Mouse (Mus musculus): ENCODE results near the gene Gm36210. TPM values are rescaled to one million over a fixed set of nuclear protein-coding genes. Genes with fewer than 3 reads are reported as not detected.
"Not testable (repeated sequence)": the region's sequence is repeated elsewhere in the genome, so short reads cannot be mapped to it uniquely, and the experiment has no call there.

Gene Gm36210
- polyA plus RNA-seq, 1 experiment, result not detected

GRCm38 (mm10) chr7:4879036-4879435 is 27.3 kb downstream of the Gm36210 start:
- DNase-seq (ENCODE audit: low read depth), result not testable (repeated sequence)

- DNase-seq (ENCODE audit: low read depth), result no peak
Measured at GRCm38 (mm10) chr7:4878186-4878585, 28.1 kb downstream of the Gm36210 start.

DNA sequence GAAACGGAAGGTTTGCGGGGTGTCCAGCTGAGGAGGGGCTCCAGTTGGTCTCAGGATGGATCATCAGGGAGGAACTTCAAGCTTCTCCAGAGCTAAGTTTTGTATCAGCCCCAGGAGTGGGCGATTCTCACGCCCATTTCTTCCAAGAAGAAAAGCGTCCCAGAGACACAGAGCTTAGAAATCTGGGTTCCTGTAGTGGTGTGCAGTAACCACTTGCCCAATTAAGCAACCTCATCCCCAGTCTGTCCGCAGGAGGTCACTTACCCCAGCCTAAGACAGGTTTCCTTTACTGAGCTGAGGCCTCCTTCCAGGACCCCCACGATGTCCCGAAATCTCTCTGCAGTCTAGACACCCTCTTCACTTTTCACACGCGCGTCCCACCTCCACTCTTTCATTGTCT is 29.1 kb downstream of the Gm36210 start:
- DNase-seq (ENCODE audit: low read depth), result no peak

DNA sequence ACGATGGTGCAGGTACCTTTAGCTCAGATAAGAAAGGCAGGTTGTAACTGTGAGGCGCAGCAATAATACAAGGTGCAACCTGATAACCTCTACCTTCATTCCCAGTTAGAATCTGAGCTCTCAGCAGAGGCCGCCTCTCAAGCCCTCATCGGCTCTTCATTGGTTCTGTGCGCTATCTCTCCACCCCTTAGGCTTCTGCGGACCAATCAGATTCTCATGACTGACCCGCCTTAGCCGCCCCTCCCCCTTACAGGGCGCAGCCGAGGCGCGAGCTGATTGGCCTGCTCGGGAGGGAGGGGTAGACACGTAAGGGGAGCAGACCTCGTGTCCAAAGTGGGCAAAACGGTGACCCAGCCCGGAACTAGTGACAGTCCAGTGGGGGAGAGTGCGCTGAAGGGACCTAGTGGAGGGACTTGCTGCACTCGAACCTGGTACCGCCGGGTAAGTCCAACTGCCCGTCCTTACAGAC is 29.5 kb downstream of the Gm36210 start, which contains the start of gene Isoc2a:
TSS of gene Isoc2a (plus strand) at position 401 of the 469 bp plus-strand sequence.
- DNase-seq (ENCODE audit: low read depth), result no peak

DNA sequence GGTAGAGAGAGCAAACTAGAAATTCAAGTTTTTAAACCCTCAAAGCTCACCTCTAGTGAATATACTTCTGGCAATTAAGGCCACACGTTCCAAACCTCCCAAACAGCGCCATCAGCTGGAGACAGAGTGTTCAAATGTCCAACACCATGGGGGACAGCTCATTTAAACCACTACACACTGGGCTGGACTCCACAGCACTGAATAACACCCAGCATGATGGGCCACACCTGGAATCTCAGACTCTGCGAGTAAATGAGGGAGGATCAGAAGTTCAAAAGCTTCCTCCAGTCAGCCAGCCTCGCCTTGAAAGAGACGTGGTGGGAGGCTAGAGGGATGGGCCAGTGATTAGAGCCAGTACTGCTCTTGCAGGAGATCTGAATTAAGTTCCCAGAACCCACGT is 36.2 kb downstream of the Gm36210 start, which contains the start of gene Isoc2b:
TSS of gene Isoc2b (minus strand) at position 126 of the 400 bp plus-strand sequence.
- DNase-seq (ENCODE audit: low read depth), result no peak

GRCm38 (mm10) chr7:4866631-4867180 is 39.6 kb downstream of the Gm36210 start:
- no peak for DNase-seq (ENCODE audit: low read depth)

DNA sequence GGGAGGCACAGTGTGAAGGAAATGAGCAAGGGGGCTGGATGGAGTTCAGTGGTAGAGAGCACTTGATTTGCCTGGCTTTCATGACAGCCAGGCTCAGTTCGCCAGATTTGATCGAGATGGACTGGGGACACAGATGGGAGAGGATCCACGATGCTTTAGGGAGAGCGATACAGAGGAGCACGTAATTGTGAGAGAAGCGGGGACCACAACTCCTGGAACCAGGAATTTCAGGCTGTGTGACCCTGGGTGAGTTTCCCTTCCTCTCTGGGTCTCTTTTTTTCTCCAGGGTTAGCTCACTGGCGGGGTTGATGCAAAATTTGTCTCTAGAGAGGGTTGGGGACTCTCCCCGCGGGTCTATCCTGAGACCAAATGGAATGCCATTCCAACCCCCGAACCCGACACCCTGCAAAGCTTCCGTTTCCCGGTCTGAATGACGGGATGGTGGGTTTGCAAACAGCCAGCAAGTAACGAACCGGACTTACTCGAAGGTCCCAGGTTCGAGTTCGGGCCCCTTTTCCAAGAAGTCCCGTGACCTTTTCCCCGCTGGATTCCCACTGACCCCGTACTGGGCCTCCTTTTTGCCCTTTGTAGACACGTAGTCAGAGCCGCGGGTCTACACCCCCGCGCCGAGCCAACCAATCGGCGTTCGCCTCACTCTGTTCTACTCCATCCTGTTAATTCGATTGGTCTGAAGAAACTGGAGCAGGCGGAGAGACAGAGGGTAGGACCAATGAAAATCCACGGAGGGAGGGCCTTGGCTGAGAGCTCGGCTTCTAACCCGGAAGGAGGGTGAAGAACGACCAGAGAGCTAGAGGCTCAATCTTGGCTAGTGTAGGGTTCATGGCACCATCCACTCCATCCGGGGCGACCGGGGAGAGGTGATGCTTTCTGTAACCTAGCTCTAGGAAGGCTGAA is 40.5 kb downstream of the Gm36210 start:
- peak; percentile 98 for DNase-seq (ENCODE audit: low read depth)

DNA sequence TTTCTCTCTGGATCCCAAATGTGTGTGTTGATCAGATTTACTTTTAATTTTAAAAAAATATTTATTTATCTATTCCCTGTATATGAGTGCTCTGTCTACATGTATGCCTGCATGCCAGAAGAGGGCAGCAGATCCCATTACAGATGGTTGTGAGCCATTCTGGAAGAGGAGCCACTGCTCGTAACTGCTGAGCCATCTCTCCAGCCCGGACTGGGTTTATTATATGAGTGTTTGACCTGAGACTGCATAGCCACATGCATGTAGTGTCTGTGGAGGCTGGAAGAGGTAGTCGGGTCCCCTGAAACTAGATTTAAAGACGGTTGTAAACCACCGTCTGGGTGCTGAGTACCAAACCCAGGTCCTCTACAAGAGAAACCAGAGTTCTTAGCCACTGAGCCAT is 41.2 kb downstream of the Gm36210 start:
- no peak for DNase-seq (ENCODE audit: low read depth)

DNA sequence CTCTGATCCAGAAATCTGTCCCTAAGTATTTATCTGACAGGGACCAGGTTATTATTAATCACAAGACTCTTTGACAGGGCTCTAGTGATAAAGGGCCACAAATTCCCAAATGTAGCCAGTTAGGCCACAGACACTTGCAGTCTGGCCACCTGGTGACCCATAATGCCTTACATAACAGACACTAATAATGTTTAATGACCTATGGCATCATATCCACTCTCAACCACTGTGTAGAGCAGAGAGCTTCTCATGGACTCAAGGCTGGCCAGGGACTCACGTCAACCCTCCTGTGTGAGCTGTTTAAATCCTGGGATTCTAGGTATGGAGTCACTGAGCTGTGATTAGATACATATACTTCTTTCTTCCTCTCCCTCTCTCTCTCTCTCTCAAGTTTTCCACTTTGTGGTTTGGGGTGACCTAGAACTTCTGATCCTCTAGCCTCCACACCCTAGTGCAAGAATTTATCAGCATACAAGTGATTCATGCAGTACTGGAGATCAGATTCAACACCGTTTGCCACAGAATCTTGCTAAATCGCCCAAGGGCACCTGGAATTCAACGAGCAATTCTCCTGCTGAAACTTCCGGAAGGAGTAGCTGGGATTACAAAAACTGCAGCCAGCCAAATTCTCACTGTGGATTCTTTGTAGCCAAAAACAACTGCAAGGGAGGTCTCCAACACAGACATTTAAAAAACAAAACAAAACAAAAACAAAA is 42.0 kb downstream of the Gm36210 start:
- DNase-seq (ENCODE audit: low read depth), result no peak

DNA sequence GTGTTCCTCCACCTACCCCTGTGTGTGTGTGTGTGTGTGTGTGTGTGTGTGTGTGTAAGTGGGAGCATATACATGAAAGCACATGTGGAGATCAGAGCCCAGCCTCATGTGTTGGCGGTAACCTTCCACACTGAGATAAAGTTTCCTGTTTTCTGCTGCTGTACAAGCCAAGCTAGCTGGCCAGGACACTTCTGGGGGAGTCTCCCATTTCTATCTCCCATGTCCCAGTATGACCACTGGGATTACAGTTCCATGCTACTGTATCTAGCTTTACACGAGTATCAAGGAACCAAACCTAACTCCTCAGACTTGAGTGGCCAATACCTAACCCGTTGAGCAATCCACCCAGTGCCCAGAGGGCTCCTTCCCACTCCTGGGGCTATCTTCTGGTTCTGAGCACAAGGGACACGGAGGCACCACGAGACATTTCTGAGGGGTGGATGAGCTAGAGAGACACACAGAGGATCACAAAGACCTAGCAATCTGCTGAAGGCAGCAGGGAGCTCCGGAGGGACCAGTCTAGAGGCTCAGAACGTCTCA is 42.7 kb downstream of the Gm36210 start:
- no peak for DNase-seq (ENCODE audit: low read depth)

GRCm38 (mm10) chr7:4863041-4863440 is 43.3 kb downstream of the Gm36210 start:
- no peak for DNase-seq (ENCODE audit: low read depth)

DNA sequence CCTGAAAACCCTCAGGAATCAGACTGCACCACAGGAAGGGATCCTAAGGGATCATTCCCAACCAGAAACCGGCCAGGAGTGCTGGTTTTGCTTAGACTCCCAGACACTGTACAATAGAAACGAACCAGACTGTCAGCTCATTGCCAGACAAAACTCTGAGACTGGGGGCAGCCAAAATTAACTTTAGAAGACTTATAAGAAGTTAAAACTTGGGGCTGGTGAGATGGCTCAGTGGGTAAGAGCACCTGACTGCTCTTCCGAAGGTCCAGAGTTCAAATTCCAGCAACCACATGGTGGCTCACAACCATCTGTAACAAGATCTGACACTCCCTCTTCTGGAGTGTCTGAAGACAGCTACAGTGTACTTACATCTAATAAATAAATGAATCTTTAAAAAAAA is 45.4 kb downstream of the Gm36210 start:
- DNase-seq (ENCODE audit: low read depth), result not testable (repeated sequence)

- DNase-seq (ENCODE audit: low read depth), result no peak
Measured at GRCm38 (mm10) chr7:4859418-4859978, 46.8 kb downstream of the Gm36210 start.

DNA sequence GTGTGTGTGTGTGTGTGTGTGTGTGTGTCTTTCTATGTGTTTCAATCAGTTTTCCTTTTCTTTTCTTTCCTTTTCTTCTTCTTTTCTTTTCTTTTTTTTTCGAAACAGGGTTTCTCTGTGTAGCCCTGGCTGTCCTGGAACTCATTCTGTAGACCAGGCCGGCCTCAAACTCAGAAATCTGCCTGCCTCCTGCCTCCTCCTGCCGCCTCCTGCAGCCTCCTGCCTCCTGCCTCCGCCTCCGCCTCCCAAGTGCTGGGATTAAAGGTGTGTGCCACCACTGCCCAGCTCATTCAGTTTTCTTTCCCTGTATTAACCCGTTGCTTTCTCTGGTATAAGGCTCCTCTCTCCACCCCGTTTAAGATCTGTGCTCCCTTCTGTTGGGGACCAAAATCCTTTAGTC is 49.0 kb downstream of the Gm36210 start:
- no peak for DNase-seq (ENCODE audit: low read depth)

DNA sequence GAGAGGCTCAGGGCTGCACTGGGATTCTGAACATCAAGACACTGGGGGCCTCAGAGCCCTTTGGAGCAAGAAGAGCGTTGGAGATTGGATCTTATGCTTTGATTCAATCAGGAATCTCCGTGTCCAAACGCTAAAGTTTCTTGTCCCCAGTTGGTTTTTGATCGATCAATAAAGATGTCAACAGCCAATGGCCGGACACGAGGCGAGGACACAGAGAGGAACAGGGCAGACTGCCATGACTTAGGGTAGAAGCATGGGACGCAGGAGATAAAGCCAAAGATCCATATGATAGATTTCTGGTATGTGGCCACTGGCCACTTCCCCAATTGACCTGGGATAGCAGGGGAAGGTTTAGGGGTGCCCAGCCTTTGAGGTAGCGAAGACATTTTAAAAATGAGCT is 49.8 kb downstream of the Gm36210 start:
- DNase-seq (ENCODE audit: low read depth), result no peak

- DNase-seq (ENCODE audit: low read depth), result no peak
Measured at GRCm38 (mm10) chr7:4853613-4854012, 52.7 kb downstream of the Gm36210 start.

DNA sequence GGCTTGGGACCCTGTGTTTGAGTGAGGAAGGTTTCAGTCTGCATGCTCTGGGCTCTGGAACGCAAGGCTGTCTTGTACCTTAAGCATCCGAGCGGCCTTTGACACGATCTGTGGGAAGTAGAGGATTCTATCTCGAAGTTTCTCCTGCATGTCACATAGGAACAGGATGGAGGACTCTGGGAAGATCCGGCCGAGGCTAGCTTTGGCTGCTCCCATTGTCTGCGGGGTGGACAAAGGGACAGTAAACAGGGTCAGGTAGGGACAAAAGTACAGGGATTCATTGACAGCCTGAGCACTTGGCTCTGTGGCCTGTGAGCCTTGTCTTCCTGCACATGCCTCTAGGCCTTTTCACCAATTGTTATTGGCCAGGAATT is 55.0 kb downstream of the Gm36210 start:
- DNase-seq (ENCODE audit: low read depth), result no peak

GRCm38 (mm10) chr7:4850621-4851314 is 55.5 kb downstream of the Gm36210 start:
- no peak for DNase-seq (ENCODE audit: low read depth)

DNA sequence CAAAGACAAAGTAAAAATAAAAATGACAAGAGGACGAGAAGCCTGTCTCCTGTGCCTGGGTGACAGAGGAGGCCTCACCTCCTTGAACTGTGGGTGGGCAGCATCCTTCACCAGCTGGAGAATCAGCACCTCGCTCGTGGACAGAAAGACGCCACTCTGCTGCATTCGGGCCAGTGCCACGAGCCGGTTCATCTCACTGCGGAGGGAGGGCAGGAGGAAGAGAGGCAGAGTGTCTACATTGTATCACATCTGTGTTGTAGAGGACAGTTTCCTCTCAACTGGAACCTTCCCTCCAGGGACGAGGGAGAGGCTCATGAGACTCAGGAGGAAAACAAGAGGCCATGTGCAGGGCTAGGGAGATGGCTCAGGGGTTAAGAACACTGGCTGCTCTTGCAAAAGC is 56.9 kb downstream of the Gm36210 start:
- no peak for DNase-seq (ENCODE audit: low read depth)
